Mouse (Mus musculus) MEL (cell line): ENCODE data around the gene Osbpl9. TPM values are rescaled to one million over a fixed set of nuclear protein-coding genes. Genes with fewer than 3 reads are reported as not detected.

ENCODE experiments used
- DNase-seq: peaks from one replicate; pipeline ENCODE4 v3.0.0; 2011; ENCODE audit warnings: low read depth, low spot score
- H3K27ac ChIP-seq: 2 replicates; pipeline ENCODE4 v1.5.1; 2012; ENCODE audit warnings: low read depth, mild to moderate bottlenecking, control low read depth, low read length, moderate library complexity; ENCODE audit not compliant: control insufficient read depth
- H3K27me3 ChIP-seq, 2 experiments: fragments of 150-350 bp in 1 of 2; sonication (generic) in 1 of 2; 2 replicates each; pipeline ENCODE4 v1.6.1; 2012; ENCODE audit warnings: low read length in 2 of 2, mild to moderate bottlenecking in 2 of 2, improper control_type of control experiment in 1 of 2, moderate library complexity in 1 of 2; ENCODE audit not compliant: insufficient read depth in 2 of 2, control insufficient read depth in 1 of 2
- H3K36me3 ChIP-seq, 2 experiments: 2 replicates each; pipeline ENCODE4 v1.6.1; 2012 to 2014; ENCODE audit warnings: low read length in 2 of 2, improper control_type of control experiment in 1 of 2, inconsistent platforms in 1 of 2, mild to moderate bottlenecking in 1 of 2; ENCODE audit not compliant: insufficient read depth in 2 of 2, control insufficient read depth in 1 of 2
- H3K4me1 ChIP-seq, 2 experiments: fragments of 150-350 bp in 1 of 2; sonication (generic) in 1 of 2; 2 replicates each; pipeline ENCODE4 v1.6.1; 2012; ENCODE audit warnings: low read length in 2 of 2, improper control_type of control experiment in 1 of 2, mild to moderate bottlenecking in 1 of 2; ENCODE audit not compliant: insufficient read depth in 2 of 2, control insufficient read depth in 1 of 2
- H3K4me3 ChIP-seq, 2 experiments: fragments of 150-350 bp in 1 of 2; sonication (generic) in 1 of 2; 2 replicates each; pipeline ENCODE4 v1.5.1; 2012; ENCODE audit warnings: low read depth in 2 of 2, low read length in 2 of 2, mild to moderate bottlenecking in 2 of 2, moderate library complexity in 2 of 2, control low read depth in 1 of 2, improper control_type of control experiment in 1 of 2; ENCODE audit not compliant: control insufficient read depth in 1 of 2, insufficient read depth in 1 of 2
- H3K79me2 ChIP-seq: 2 replicates; pipeline ENCODE4 v1.6.1; 2012; ENCODE audit warnings: mild to moderate bottlenecking, low read length, moderate library complexity; ENCODE audit not compliant: control insufficient read depth, poor library complexity, insufficient read depth
- H3K9ac ChIP-seq: 2 replicates; pipeline ENCODE4 v1.6.1; 2012; ENCODE audit warnings: low read depth, mild to moderate bottlenecking, control low read depth, low read length, moderate library complexity; ENCODE audit not compliant: control insufficient read depth, poor library complexity, severe bottlenecking
- H3K9me3 ChIP-seq: fragments of 150-350 bp; sonication (generic); replicated peaks from 2 replicates; pipeline ENCODE4 v1.6.1; 2012; ENCODE audit warnings: mild to moderate bottlenecking, low read length, improper control_type of control experiment, moderate library complexity; ENCODE audit not compliant: insufficient read depth
- CHD2 ChIP-seq: IDR thresholded peaks from 2 replicates; pipeline ENCODE4 v1.6.1; 2011; ENCODE audit warnings: low read length, improper control_type of control experiment
- ELF1 ChIP-seq: IDR thresholded peaks from 2 replicates; pipeline ENCODE4 v1.6.1; 2014; ENCODE audit warnings: low read depth, mild to moderate bottlenecking, inconsistent platforms, low read length, improper control_type of control experiment, moderate library complexity
- GABPA ChIP-seq: IDR thresholded peaks from 2 replicates; pipeline ENCODE4 v1.6.1; 2012; ENCODE audit warnings: low read depth, mild to moderate bottlenecking, inconsistent platforms, low read length, improper control_type of control experiment, moderate library complexity
- HCFC1 ChIP-seq: IDR thresholded peaks from 2 replicates; pipeline ENCODE4 v1.6.1; 2012; ENCODE audit warnings: low read depth, mild to moderate bottlenecking, inconsistent platforms, low read length, improper control_type of control experiment, moderate library complexity
- JUND ChIP-seq: IDR thresholded peaks from 2 replicates; pipeline ENCODE4 v1.6.1; 2011; ENCODE audit warnings: low read depth, mild to moderate bottlenecking, improper control_type of control experiment, low read length
- KAT2A ChIP-seq: conservative IDR thresholded peaks from 2 replicates; pipeline ENCODE4 v1.6.1; 2012; ENCODE audit warnings: low read depth, low read length, improper control_type of control experiment, inconsistent platforms
- MAX ChIP-seq: IDR thresholded peaks from 2 replicates; pipeline ENCODE4 v1.6.1; 2011; ENCODE audit warnings: low read length, improper control_type of control experiment
- MEF2A ChIP-seq: IDR thresholded peaks from 2 replicates; pipeline ENCODE4 v1.6.1; 2014; ENCODE audit warnings: low read depth, mild to moderate bottlenecking, inconsistent platforms, low read length, improper control_type of control experiment; ENCODE audit not compliant: poor library complexity, insufficient replicate concordance, severe bottlenecking; ENCODE audit errors: extremely low read depth
- MXI1 ChIP-seq: IDR thresholded peaks from 2 replicates; pipeline ENCODE4 v1.6.1; 2011; ENCODE audit warnings: mild to moderate bottlenecking, low read depth, low read length, improper control_type of control experiment
- MYC ChIP-seq: IDR thresholded peaks from 2 replicates; pipeline ENCODE4 v1.6.1; 2011; ENCODE audit warnings: low read depth, mild to moderate bottlenecking, low read length, improper control_type of control experiment, moderate library complexity
- NELFE ChIP-seq: IDR thresholded peaks from 2 replicates; pipeline ENCODE4 v1.6.1; 2011; ENCODE audit warnings: low read depth, low read length, improper control_type of control experiment
- NRF1 ChIP-seq: IDR thresholded peaks from 2 replicates; pipeline ENCODE4 v1.6.1; 2014; ENCODE audit warnings: low read depth, mild to moderate bottlenecking, inconsistent platforms, low read length, improper control_type of control experiment, moderate library complexity; ENCODE audit not compliant: poor library complexity, insufficient read depth, severe bottlenecking
- RAD21 ChIP-seq: IDR thresholded peaks from 2 replicates; pipeline ENCODE4 v1.6.1; 2011; ENCODE audit warnings: mild to moderate bottlenecking, low read depth, low read length, improper control_type of control experiment
- SMC3 ChIP-seq: IDR thresholded peaks from 2 replicates; pipeline ENCODE4 v1.6.1; 2011; ENCODE audit warnings: low read depth, low read length, improper control_type of control experiment
- USF1 ChIP-seq: IDR thresholded peaks from 2 replicates; pipeline ENCODE4 v1.6.1; 2014; ENCODE audit warnings: low read depth, mild to moderate bottlenecking, inconsistent platforms, low read length, improper control_type of control experiment, moderate library complexity
- USF2 ChIP-seq, 2 experiments: IDR thresholded peaks; 2 replicates each; pipeline ENCODE4 v1.6.1; 2011 to 2012; ENCODE audit warnings: improper control_type of control experiment in 2 of 2, low read length in 2 of 2, borderline replicate concordance in 1 of 2, inconsistent platforms in 1 of 2, low read depth in 1 of 2, mild to moderate bottlenecking in 1 of 2; ENCODE audit not compliant: insufficient read depth in 1 of 2
- ZKSCAN1 ChIP-seq: IDR thresholded peaks from 2 replicates; pipeline ENCODE4 v1.6.1; 2012; ENCODE audit warnings: low read depth, mild to moderate bottlenecking, inconsistent platforms, low read length, improper control_type of control experiment, moderate library complexity
- ZMIZ1 ChIP-seq: IDR thresholded peaks from 2 replicates; pipeline ENCODE4 v1.6.1; 2012; ENCODE audit warnings: low read depth, mild to moderate bottlenecking, inconsistent platforms, low read length, improper control_type of control experiment, moderate library complexity
- polyA plus RNA-seq, 2 experiments: library from polyadenylated mRNA; stranded (reverse) in 1 of 2; unstranded in 1 of 2; fragments of >175 nt in 1 of 2; fragments of >200 nt in 1 of 2; gene quantifications; 2 replicates each; pipeline versions ENCODE4 v1.2.1 to v1.2.4; 2012; ENCODE audit warnings: low replicate concordance in 2 of 2, low read depth in 1 of 2; ENCODE audit not compliant: insufficient read length in 2 of 2, insufficient read depth in 1 of 2, missing spikeins in 1 of 2
- total RNA-seq: library from RNA; depleted of rRNA; stranded (reverse); fragments of 300-350 nt; gene quantifications from 2 replicates; pipeline ENCODE4 v1.2.3, GENCODE M21; 2012

Osbpl9 gene
- total and polyA plus RNA-seq, 3 experiments: 14.9 to 42.6 TPM; not detected in 1

GRCm38 (mm10) chr4:109116938-109117337 is 85.1 kb downstream of the Osbpl9 start:
- Histone ChIP-seq H3K27ac (peak overlapping the region; percentile 46; the same call in 1 of the 2 replicates), H3K27me3 (no peaks in the 10 kb centered on the region), H3K9ac (peak overlapping the region; percentile 86), H3K4me1 (peaks cover 3 to 6% of the 10 kb centered on the region in 2 experiments; a peak in 3 of 4 replicates), H3K9me3 (no peaks in the 10 kb centered on the region), H3K4me3 (peak overlapping the region; percentile 93 to 100), H3K36me3 (peaks cover 0 to 14% of the 10 kb centered on the region in 2 experiments; a peak in 2 of 4 replicates), H3K79me2 (peaks cover 2% of the 10 kb centered on the region)
- peak; percentile 44 for DNase-seq
- no peak for TF ChIP-seq ZMIZ1
- TF ChIP-seq NELFE: peak; percentile 2; the same call in 1 of the 2 replicates

- peak; percentile 45 for DNase-seq
- no peak overlapping the region for H3K27ac ChIP-seq
- H3K4me3 ChIP-seq: peak overlapping the region in 1 of 2 experiments; percentile 100; a peak in 2 of 4 replicates
- TF ChIP-seq MAX (0 out of 2 replicates have a peak, but pooled peaks have one; percentile 38), SMC3 (no peak)
- peaks cover 3 to 6% of the 10 kb centered on the region in 2 experiments; a peak in 3 of 4 replicates for H3K4me1 ChIP-seq
- H3K9ac ChIP-seq: peak overlapping the region; percentile 86; the same call in 1 of the 2 replicates
- H3K9me3 ChIP-seq: no peaks in the 10 kb centered on the region
- H3K27me3 ChIP-seq: no peaks in the 10 kb centered on the region
- H3K79me2 ChIP-seq: peaks cover 2% of the 10 kb centered on the region
- H3K36me3 ChIP-seq: peaks cover 0 to 14% of the 10 kb centered on the region in 2 experiments; a peak in 2 of 4 replicates
Measured at GRCm38 (mm10) chr4:109116494-109116893, 85.6 kb downstream of the Osbpl9 start.

- H3K9me3 ChIP-seq: no peaks in the 10 kb centered on the region
- TF ChIP-seq MAX (no peak), USF2 (IDR thresholded peaks at IDR 0.05; ENCODE audit: borderline replicate concordance in 1 of 2, insufficient read depth in 1 of 2, low read depth in 1 of 2, low read length in 2 of 2) (no peak), HCFC1 (no peak), MEF2A (no peak), RAD21 (no peak), CHD2 (no peak), KAT2A (no peak), ZKSCAN1 (no peak), MXI1 (no peak), JUND (no peak), USF1 (no peak), SMC3 (no peak), ELF1 (no peak), GABPA (no peak), MYC (no peak), NRF1 (no peak)
- no peak overlapping the region for H3K4me3 ChIP-seq
- H3K4me1 ChIP-seq: peaks cover 3 to 6% of the 10 kb centered on the region in 2 experiments; a peak in 3 of 4 replicates
- H3K9ac ChIP-seq: no peak overlapping the region
- no peaks in the 10 kb centered on the region for H3K27me3 ChIP-seq
- peaks cover 2% of the 10 kb centered on the region for H3K79me2 ChIP-seq
- DNase-seq: no peak
- no peak overlapping the region for H3K27ac ChIP-seq
- peaks cover 0 to 14% of the 10 kb centered on the region in 2 experiments; a peak in 2 of 4 replicates for H3K36me3 ChIP-seq
Measured at GRCm38 (mm10) chr4:109115742-109116141, 86.3 kb downstream of the Osbpl9 start.
